Mouse (Mus musculus) c-Kit-positive CD71-positive TER-119-positive erythroid progenitor cells, embryonic 14.5 days (primary cell): ENCODE data around the gene Slc25a29.
A peak's percentile ranks its signal among the peaks of the same experiment; 100 is the strongest.

Experiments used
- DNase-seq: peaks from one replicate; pipeline ENCODE4 v3.0.0-alpha.2; 2013; ENCODE audit warnings: low spot score

Gene Slc25a29

GRCm38 (mm10) chr12:108794979-108795537 lies 40.6 kb downstream of the Slc25a29 start:
- peak; percentile 60 for DNase-seq

GRCm38 (mm10) chr12:108794078-108794711 lies 41.5 kb downstream of the Slc25a29 start:
- peak; percentile 79 for DNase-seq

- no peak for DNase-seq
Measured at GRCm38 (mm10) chr12:108793453-108793941, 42.2 kb downstream of the Slc25a29 start.

GRCm38 (mm10) chr12:108792546-108793452 lies 42.9 kb downstream of the Slc25a29 start, which contains the start of gene Yy1:
Yy1 (plus strand) TSS chr12:108792973.
- DNase-seq: peak; percentile 97

- peak; percentile 80 for DNase-seq
Measured at GRCm38 (mm10) chr12:108792152-108792545, 43.5 kb downstream of the Slc25a29 start.

GRCm38 (mm10) chr12:108787329-108787728 lies 48.4 kb downstream of the Slc25a29 start:
- no peak for DNase-seq

- no peak for DNase-seq
Measured at GRCm38 (mm10) chr12:108785161-108785560, 50.5 kb downstream of the Slc25a29 start.

GRCm38 (mm10) chr12:108780108-108780877 lies 55.4 kb downstream of the Slc25a29 start:
- DNase-seq: peak; percentile 66
